Mouse (Mus musculus) embryonic facial prominence, embryonic 14.5 days (tissue): Measurements from ENCODE around the gene Slc25a27. TPM values are rescaled to one million over a fixed set of nuclear protein-coding genes. Genes with fewer than 3 reads are reported as not detected.

Experiments
- ATAC-seq: fragments of 200-750 bp; cut with Nextera tagmentation; 2 replicates; pipeline ENCODE4 v1.8.0; 2017; ENCODE audit warnings: low read depth, moderate number of reproducible peaks, moderate TSS enrichment
- DNase-seq: peaks from one replicate; pipeline ENCODE4 v3.0.0-alpha.2; 2015; ENCODE audit warnings: low spot score
- H3K27ac ChIP-seq: fragments of 300-500 bp; sonication (generic); replicated peaks from 2 replicates; pipeline ENCODE4 v1.5.1; 2014; ENCODE audit warnings: low read depth, mild to moderate bottlenecking, low read length, moderate library complexity
- H3K27me3 ChIP-seq: fragments of 300-500 bp; sonication (generic); replicated peaks from 2 replicates; pipeline ENCODE4 v1.6.1; 2014; ENCODE audit warnings: low read length; ENCODE audit not compliant: control insufficient read depth, insufficient read depth
- H3K36me3 ChIP-seq: fragments of 300-500 bp; sonication (generic); 2 replicates; pipeline ENCODE4 v1.6.1; 2014; ENCODE audit warnings: low read length, mixed read lengths; ENCODE audit not compliant: control insufficient read depth, insufficient read depth
- H3K4me1 ChIP-seq: fragments of 300-500 bp; sonication (generic); 2 replicates; pipeline ENCODE4 v1.6.1; 2014; ENCODE audit warnings: antibody characterized with exemption, low read length; ENCODE audit not compliant: control insufficient read depth, insufficient read depth
- H3K4me2 ChIP-seq: fragments of 300-500 bp; sonication (generic); 2 replicates; pipeline ENCODE4 v1.6.1; 2014; ENCODE audit warnings: low read depth, mild to moderate bottlenecking, low read length, moderate library complexity, mixed read lengths
- H3K4me3 ChIP-seq: fragments of 300-500 bp; sonication (generic); 2 replicates; pipeline ENCODE4 v1.5.1; 2014; ENCODE audit warnings: low read depth, mild to moderate bottlenecking, low read length
- H3K9ac ChIP-seq: fragments of 300-500 bp; sonication (generic); 2 replicates; pipeline ENCODE4 v1.6.1; 2014; ENCODE audit warnings: low read depth, mild to moderate bottlenecking, low read length, moderate library complexity, mixed read lengths
- H3K9me3 ChIP-seq: fragments of 300-500 bp; sonication (generic); 2 replicates; pipeline ENCODE4 v1.6.1; 2016; ENCODE audit warnings: low read length; ENCODE audit not compliant: control insufficient read depth
- WGBS: fragments of 180-500 bp; shearing (Covaris S2); extraction: QIAGEN DNeasy Blood & Tissue Kit; methylation state at CpG from one replicate; pipeline ENCODE4 v1.1.7; 2014; 5-methylcytosine and 5-hydroxymethylcytosine counted together
- polyA plus RNA-seq: library from polyadenylated mRNA; unstranded; fragments of >200 nt; fragmentation: Nextera tagmentation; extraction: Ambion mirVana; gene quantifications from 2 replicates; pipeline ENCODE4 v1.2.1, GENCODE M21; 2014

Gene Slc25a27
- 14.8 and 18.1 TPM in 2 replicates for polyA plus RNA-seq

DNA sequence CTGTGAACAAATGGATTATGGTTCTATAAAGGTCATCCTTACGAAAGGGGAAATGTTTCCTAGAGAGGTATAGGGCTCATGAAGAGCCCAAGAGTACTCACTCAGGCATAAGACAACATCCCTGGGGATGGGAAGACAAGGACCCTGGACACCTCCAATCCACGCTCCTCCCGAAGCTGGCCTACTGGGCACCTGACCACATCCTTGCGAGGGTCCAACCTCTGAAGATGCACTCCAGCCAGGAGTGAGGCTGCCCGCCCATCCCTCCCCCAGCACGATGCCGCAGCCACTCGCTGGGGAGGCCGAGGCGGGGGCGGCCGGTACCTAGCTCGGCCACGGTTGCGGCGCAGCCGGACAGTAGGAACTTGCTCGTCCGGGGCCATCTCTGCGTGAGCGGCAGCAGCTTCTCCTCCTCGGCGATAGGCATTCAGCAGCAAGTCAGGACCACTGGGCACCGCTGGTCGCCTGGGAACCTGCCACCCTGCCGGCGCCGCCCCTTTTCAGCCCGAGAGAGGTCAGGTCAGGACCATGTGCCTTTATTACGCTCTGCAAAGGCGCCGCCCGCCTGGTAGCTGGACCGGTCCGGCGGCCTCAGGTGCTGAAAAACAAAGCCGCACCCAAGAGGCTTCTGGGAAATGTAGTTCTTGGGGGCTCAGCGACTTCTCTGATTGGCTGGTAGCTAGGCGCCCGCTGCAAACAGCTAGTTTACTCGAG is at the start of gene Slc25a27:
TSS of gene Slc25a27 (minus strand) at position 639 of the 714 bp plus-strand sequence.
- WGBS: under 1% methylated on average over 19 of the region's 41 CpGs
- Histone ChIP-seq H3K36me3 (no peaks in the 10 kb centered on the region), H3K9ac (peak within 1 kb of the TSS; percentile 85), H3K9me3 (no peaks in the 10 kb centered on the region), H3K4me1 (peaks cover 24% of the 10 kb centered on the region), H3K27ac (peak within 1 kb of the TSS; percentile 58), H3K4me2 (peak within 1 kb of the TSS; percentile 86), H3K27me3 (no peaks in the 10 kb centered on the region), H3K4me3 (peak within 1 kb of the TSS; percentile 93)
- DNase-seq (peak; percentile 98), ATAC-seq (peak; percentile 98)

DNA sequence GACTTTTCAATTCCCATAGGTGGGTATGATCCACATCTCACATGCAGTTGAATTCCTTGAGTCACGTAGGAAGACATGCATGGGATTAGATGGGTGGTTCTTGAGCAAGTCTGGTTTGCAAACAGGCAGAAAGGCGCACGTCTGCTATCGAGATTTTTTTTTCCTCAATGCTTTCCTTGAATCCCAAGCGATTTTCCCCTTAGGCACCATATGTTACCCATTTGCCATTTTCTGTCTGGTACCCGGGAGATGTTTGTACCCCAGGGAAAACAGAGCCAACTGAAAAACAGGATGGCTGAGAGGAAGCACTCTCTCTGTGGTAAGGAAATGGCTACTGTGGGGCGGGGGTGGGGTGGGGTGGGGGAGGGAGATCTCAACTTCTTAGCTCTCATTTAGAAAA is 49.6 kb upstream of the Slc25a27 start:
- no peak overlapping the region for H3K4me2 ChIP-seq
- no peaks in the 10 kb centered on the region for H3K9me3 ChIP-seq
- H3K36me3 ChIP-seq: no peaks in the 10 kb centered on the region
- DNase-seq (peak; percentile 41), ATAC-seq (no peak)
- H3K4me1 ChIP-seq: peaks cover 9% of the 10 kb centered on the region
- H3K4me3 ChIP-seq: no peak overlapping the region
- H3K27me3 ChIP-seq: no peaks in the 10 kb centered on the region
- 30% methylated on average over 7 of the region's 7 CpGs for WGBS
- H3K27ac ChIP-seq: no peak overlapping the region
- H3K9ac ChIP-seq: no peak overlapping the region

DNA sequence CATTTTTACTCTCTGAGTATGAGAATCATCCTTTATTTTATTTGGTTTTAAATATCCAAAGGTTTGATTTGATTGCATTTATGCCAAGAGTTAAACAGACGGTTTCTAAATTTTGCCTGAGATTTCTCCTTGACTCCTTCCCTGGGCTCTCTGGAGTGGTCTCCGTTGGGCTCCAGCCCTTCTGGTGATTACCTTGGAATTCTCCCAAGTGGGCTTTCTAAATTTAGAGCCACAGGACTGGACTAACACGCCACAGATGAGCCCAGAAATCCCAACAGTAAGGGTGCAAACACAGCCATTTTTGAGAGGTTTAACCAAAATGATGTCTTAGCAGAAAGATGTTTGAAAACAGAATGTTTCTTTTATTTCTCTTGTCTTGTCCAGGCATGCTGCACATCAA is 47.2 kb upstream of the Slc25a27 start:
- Histone ChIP-seq H3K9ac (no peak overlapping the region), H3K27me3 (no peaks in the 10 kb centered on the region), H3K4me1 (peaks cover 9% of the 10 kb centered on the region), H3K36me3 (no peaks in the 10 kb centered on the region), H3K9me3 (no peaks in the 10 kb centered on the region), H3K4me2 (no peak overlapping the region), H3K27ac (peak overlapping the region; percentile 56; the same call in 1 of the 2 replicates), H3K4me3 (no peak overlapping the region)
- no peak for ATAC-seq
- peak; percentile 59 for DNase-seq
- WGBS: 45% methylated on average over 3 of the region's 3 CpGs

DNA sequence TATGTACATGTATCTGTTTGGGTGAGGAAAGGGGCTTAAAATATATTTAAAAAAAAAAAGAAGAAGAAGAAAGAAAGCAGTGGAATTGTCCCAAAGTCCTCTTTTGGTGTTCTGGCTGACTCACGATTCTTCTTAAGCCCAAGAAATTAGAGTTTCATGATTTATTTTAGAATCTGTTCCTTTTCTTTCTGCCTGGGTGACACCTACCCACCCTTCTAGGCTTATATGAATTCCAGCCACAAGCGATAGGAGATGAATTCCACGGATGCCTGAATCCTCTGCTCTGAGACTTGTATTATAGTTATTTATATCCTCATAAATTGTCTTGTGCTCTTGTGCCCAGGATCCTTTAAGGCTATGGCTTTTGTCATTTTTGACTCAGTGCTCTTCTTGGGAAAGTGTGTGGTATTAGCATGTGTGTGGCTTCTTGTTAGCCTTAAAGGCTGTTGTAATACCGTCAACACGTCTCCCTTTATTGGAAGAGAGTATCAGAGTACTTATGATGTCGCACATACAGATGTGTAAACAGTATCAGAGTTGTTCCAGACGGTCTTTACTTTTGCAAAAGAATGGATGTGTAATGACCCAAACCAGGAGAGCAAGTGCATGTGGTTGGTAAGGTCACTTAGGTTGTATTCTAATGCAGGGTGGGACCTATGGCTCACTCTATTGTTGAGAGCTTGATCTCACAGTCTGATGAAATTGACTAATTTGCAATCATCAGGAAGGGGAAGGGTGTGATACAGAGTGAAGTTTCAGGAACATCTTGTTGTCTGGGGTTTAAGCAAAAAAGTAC is 44.7 kb upstream of the Slc25a27 start:
- Histone ChIP-seq H3K36me3 (no peaks in the 10 kb centered on the region), H3K9ac (no peak overlapping the region), H3K4me1 (peaks cover 3% of the 10 kb centered on the region), H3K4me2 (no peak overlapping the region), H3K4me3 (no peak overlapping the region), H3K27me3 (no peaks in the 10 kb centered on the region), H3K9me3 (no peaks in the 10 kb centered on the region), H3K27ac (no peak overlapping the region)
- ATAC-seq: no peak
- DNase-seq: no peak
- whole genome bisulfite sequencing: 81% methylated on average over 7 of the region's 7 CpGs

DNA sequence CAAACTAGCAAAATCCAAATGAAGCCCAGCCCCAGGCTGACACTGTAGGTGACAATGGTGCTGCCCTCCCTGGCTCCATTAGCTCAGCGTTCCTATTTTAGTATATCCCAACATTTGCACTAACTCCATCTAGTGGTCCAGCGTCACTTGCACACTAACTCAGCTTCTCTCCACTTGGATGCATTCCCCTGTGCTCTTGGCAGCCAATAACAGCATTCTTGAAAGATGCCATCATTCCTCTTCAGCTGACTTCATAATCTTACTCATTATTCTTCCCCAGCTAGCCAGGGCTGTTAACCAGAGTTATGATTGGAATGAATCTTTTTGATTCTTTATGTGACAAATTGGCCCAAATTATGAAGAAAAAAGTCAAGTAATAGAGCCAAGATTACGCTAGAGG is 40.2 kb upstream of the Slc25a27 start:
- 78% methylated on average over 3 of the region's 3 CpGs for WGBS
- H3K4me3 ChIP-seq: no peak overlapping the region

DNA sequence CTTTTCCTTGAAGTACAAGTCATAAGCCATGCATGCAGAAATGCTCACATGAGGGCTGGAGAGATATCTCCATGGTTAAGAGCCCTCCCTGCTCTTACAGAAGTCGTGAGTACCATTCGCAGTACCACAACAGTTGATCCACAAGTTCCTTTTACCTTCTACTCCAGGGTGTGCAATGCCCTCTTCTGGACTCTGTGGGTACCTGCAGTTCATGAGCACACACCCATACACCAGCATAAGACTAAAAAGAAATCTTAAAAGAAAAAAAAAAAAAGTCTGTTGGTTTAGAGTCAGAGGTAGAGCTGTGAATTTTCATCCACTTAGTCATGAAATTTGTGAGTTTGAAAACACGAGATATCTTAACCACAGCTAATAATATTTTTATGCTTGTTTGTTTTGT is 39.7 kb upstream of the Slc25a27 start:
- ATAC-seq (no peak), DNase-seq (no peak)
- H3K9ac ChIP-seq: no peak overlapping the region
- no peaks in the 10 kb centered on the region for H3K9me3 ChIP-seq
- no peak overlapping the region for H3K4me3 ChIP-seq
- no peak overlapping the region for H3K27ac ChIP-seq
- 89% methylated on average over 3 of the region's 3 CpGs for WGBS
- H3K36me3 ChIP-seq: peaks cover 3% of the 10 kb centered on the region; the same call in 1 of the 2 replicates
- no peak overlapping the region for H3K4me2 ChIP-seq
- no peaks in the 10 kb centered on the region for H3K4me1 ChIP-seq
- H3K27me3 ChIP-seq: no peaks in the 10 kb centered on the region

More for the DNA sequence above, 40.2 kb upstream of the Slc25a27 start:
- Histone ChIP-seq H3K27ac (no peak overlapping the region), H3K27me3 (no peaks in the 10 kb centered on the region), H3K9ac (no peak overlapping the region), H3K4me1 (no peaks in the 10 kb centered on the region), H3K4me2 (no peak overlapping the region), H3K9me3 (no peaks in the 10 kb centered on the region), H3K36me3 (peaks cover 2% of the 10 kb centered on the region; the same call in 1 of the 2 replicates)
- DNase-seq (peak; percentile 74), ATAC-seq (peak; percentile 60; the same call in 1 of the 2 replicates)

DNA sequence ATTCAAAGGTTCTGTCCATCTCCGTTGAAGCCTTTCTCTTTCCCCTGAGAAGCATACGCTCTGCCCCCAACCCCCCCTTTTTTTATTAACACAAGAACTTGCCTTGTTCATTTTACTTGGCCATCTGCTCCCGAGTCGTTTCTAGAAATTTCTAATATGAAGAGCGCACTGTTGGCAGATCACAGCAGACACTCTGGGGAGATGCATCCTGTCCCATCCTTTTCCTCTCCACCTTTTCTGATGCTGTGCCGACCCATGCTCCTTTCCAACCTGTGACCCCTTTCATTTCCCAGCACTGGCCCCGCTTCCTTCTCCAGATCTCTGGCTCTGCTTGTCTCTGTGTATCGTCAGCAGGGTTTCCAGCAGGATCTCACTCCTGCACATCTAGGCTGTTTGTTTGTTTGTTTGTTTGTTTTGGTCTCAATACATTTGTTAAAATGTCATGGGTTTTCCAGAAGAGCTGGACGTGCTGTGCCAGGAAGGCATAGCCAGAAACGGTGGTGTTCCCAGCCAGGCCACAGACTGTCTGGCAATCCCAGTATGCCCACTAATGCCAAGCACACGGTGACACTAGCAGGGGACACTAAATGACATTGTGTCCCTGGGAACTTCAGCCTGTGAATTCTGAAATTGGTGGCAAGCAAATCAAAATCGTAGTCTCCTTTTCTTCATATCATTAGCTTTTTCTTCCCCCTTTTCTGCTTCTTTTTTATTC is 37.4 kb upstream of the Slc25a27 start:
- Histone ChIP-seq H3K4me2 (no peak overlapping the region), H3K36me3 (peaks cover 3% of the 10 kb centered on the region; the same call in 1 of the 2 replicates), H3K9ac (no peak overlapping the region), H3K4me1 (no peaks in the 10 kb centered on the region), H3K27ac (no peak overlapping the region), H3K4me3 (no peak overlapping the region), H3K9me3 (no peaks in the 10 kb centered on the region), H3K27me3 (no peaks in the 10 kb centered on the region)
- ATAC-seq (no peak), DNase-seq (no peak)
- 83% methylated on average over 12 of the region's 12 CpGs for WGBS

DNA sequence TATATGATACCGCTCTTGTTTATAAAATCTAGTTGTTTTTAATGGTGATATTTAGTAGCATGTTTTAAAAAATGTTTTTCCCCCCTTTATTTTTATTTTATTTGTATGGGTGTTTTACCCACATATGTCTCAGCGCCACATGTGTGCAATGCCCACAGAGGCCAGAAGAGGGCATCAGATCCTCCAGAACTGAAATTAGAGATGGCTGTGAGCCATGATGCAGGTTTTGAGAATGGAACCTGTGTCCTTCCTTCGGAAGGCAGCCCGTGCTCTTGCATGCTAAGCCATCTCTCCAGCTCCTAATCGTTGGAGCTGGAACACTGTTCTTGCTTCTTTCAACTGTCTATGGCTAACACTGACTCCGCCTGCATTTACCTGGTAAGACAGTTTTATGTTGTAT is 34.0 kb upstream of the Slc25a27 start:
- 71% methylated on average over 6 of the region's 6 CpGs for WGBS
- DNase-seq: peak; percentile 23
- ATAC-seq: no peak

More for the DNA sequence above, 34.0 kb upstream of the Slc25a27 start:
- no peak overlapping the region for H3K9ac ChIP-seq
- no peak overlapping the region for H3K4me3 ChIP-seq
- H3K9me3 ChIP-seq: no peaks in the 10 kb centered on the region
- no peaks in the 10 kb centered on the region for H3K27me3 ChIP-seq
- H3K4me1 ChIP-seq: no peaks in the 10 kb centered on the region
- no peak overlapping the region for H3K27ac ChIP-seq
- peaks cover 3% of the 10 kb centered on the region; the same call in 1 of the 2 replicates for H3K36me3 ChIP-seq
- H3K4me2 ChIP-seq: no peak overlapping the region
